Mouse (Mus musculus) liver, embryonic 11.5 days (tissue): Measurements from ENCODE around the gene Lrrc31. TPM values are rescaled to one million over a fixed set of nuclear protein-coding genes. Genes with fewer than 3 reads are reported as not detected.

Source experiments
- ATAC-seq: fragments of 200-750 bp; cut with Nextera tagmentation; replicated peaks from 2 replicates; pipeline ENCODE4 v1.8.0; 2017; ENCODE audit warnings: moderate number of reproducible peaks, mild to moderate bottlenecking, moderate TSS enrichment, moderate library complexity; ENCODE audit not compliant: low FRiP score
- DNase-seq: peaks from one replicate; pipeline ENCODE4 v3.0.0-alpha.2; 2017; ENCODE audit warnings: low spot score
- H3K27ac ChIP-seq: fragments of 300-500 bp; sonication (generic); 2 replicates; pipeline ENCODE4 v1.5.1; 2014; ENCODE audit warnings: mild to moderate bottlenecking, low read depth, low read length, control low read depth
- H3K27me3 ChIP-seq: fragments of 300-500 bp; sonication (generic); replicated peaks from 2 replicates; pipeline ENCODE4 v1.6.1; 2014; ENCODE audit warnings: low read length, mixed read lengths; ENCODE audit not compliant: control insufficient read depth, insufficient read depth
- H3K36me3 ChIP-seq: fragments of 300-500 bp; sonication (generic); 2 replicates; pipeline ENCODE4 v1.6.1; 2014; ENCODE audit warnings: mild to moderate bottlenecking, low read length, moderate library complexity, mixed read lengths; ENCODE audit not compliant: control insufficient read depth, insufficient read depth
- H3K4me1 ChIP-seq: fragments of 300-500 bp; sonication (generic); replicated peaks from 2 replicates; pipeline ENCODE4 v1.6.1; 2014; ENCODE audit warnings: low read length, mixed read lengths; ENCODE audit not compliant: control insufficient read depth, insufficient read depth
- H3K4me2 ChIP-seq: fragments of 300-500 bp; sonication (generic); 2 replicates; pipeline ENCODE4 v1.6.1; 2014; ENCODE audit warnings: mild to moderate bottlenecking, control low read depth, moderate library complexity
- H3K4me3 ChIP-seq: fragments of 300-500 bp; sonication (generic); 2 replicates; pipeline ENCODE4 v1.5.1; 2014; ENCODE audit warnings: low read depth, low read length, control low read depth
- H3K9ac ChIP-seq: fragments of 300-500 bp; sonication (generic); 2 replicates; pipeline ENCODE4 v1.6.1; 2014; ENCODE audit warnings: low read depth, low read length, control low read depth
- H3K9me3 ChIP-seq: fragments of 300-500 bp; sonication (generic); 2 replicates; pipeline ENCODE4 v1.6.1; 2016; ENCODE audit warnings: low read length, inconsistent platforms, mixed read lengths; ENCODE audit not compliant: control insufficient read depth
- WGBS: fragments of 180-500 bp; shearing (Covaris S2); extraction: QIAGEN DNeasy Blood & Tissue Kit; methylation state at CpG from one replicate; pipeline ENCODE4 v1.1.7; 2014; 5-methylcytosine and 5-hydroxymethylcytosine counted together
- polyA plus RNA-seq: library from polyadenylated mRNA; unstranded; fragments of >200 nt; fragmentation: Nextera tagmentation; extraction: Ambion mirVana; gene quantifications from 2 replicates; pipeline ENCODE4 v1.2.1, GENCODE M21; 2014

The Lrrc31 gene
- polyA plus RNA-seq, 1 experiment from 2014 or later, result not detected

- ATAC-seq (no peak), DNase-seq (no peak)
- Histone ChIP-seq H3K27me3 (no peaks in the 10 kb centered on the region), H3K9ac (no peak overlapping the region), H3K4me2 (no peak overlapping the region), H3K27ac (no peak overlapping the region), H3K4me1 (no peaks in the 10 kb centered on the region), H3K36me3 (no peaks in the 10 kb centered on the region), H3K9me3 (no peaks in the 10 kb centered on the region), H3K4me3 (no peak overlapping the region)
- WGBS, result 76% methylated on average over 10 of the region's 10 CpGs
Measured at GRCm38 (mm10) chr3:30724848-30725465, 25.3 kb upstream of the Lrrc31 start.

GRCm38 (mm10) chr3:30724105-30724824, 24.6 kb upstream of the Lrrc31 start:
- H3K27me3 ChIP-seq, result no peaks in the 10 kb centered on the region
- H3K4me3 ChIP-seq, result no peak overlapping the region
- no peaks in the 10 kb centered on the region for H3K36me3 ChIP-seq
- no peak overlapping the region for H3K9ac ChIP-seq
- 53% methylated on average over 10 of the region's 10 CpGs for WGBS
- ATAC-seq (no peak), DNase-seq (no peak)
- no peaks in the 10 kb centered on the region for H3K9me3 ChIP-seq
- no peaks in the 10 kb centered on the region for H3K4me1 ChIP-seq
- H3K27ac ChIP-seq, result no peak overlapping the region
- H3K4me2 ChIP-seq, result no peak overlapping the region

GRCm38 (mm10) chr3:30723179-30723578, 23.5 kb upstream of the Lrrc31 start:
- H3K27me3 ChIP-seq, result no peaks in the 10 kb centered on the region
- H3K9ac ChIP-seq, result no peak overlapping the region
- H3K9me3 ChIP-seq, result no peaks in the 10 kb centered on the region
- no peaks in the 10 kb centered on the region for H3K36me3 ChIP-seq
- 50% methylated on average over 5 of the region's 5 CpGs for WGBS
- DNase-seq, result no peak
- H3K4me2 ChIP-seq, result no peak overlapping the region
- H3K27ac ChIP-seq, result no peak overlapping the region
- no peaks in the 10 kb centered on the region for H3K4me1 ChIP-seq
- no peak for ATAC-seq
- no peak overlapping the region for H3K4me3 ChIP-seq

DNA sequence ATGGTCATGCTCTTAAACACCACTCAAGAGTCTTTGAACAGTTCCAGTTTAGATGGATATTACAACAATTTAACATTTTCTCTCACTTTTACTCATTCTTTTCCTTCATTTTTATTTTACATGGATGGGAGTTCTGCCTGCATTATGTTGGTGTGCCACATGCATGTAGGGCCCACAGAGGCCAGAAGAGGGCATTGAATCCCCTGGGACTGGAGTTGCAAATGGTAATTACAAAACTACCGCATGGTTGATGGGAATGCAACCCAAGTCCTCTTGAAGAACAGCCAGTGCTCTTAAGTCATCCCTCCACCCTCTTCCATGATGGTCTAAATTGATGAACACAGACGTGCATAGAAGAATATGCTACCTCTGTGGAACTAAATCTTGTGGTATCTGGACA, 22.8 kb upstream of the Lrrc31 start:
- H3K27me3 ChIP-seq, result no peaks in the 10 kb centered on the region
- ATAC-seq, result no peak
- H3K4me1 ChIP-seq, result no peaks in the 10 kb centered on the region
- H3K4me2 ChIP-seq, result no peak overlapping the region
- no peak for DNase-seq
- H3K9ac ChIP-seq, result no peak overlapping the region
- H3K27ac ChIP-seq, result no peak overlapping the region
- H3K36me3 ChIP-seq, result no peaks in the 10 kb centered on the region
- H3K4me3 ChIP-seq, result no peak overlapping the region
- WGBS, result 81% methylated on average over 2 of the region's 2 CpGs
- no peaks in the 10 kb centered on the region for H3K9me3 ChIP-seq

GRCm38 (mm10) chr3:30722036-30722435, 22.4 kb upstream of the Lrrc31 start:
- ATAC-seq, result no peak
- Histone ChIP-seq H3K4me1 (no peaks in the 10 kb centered on the region), H3K9ac (no peak overlapping the region), H3K27me3 (no peaks in the 10 kb centered on the region), H3K27ac (no peak overlapping the region), H3K36me3 (no peaks in the 10 kb centered on the region), H3K9me3 (no peaks in the 10 kb centered on the region), H3K4me2 (no peak overlapping the region), H3K4me3 (no peak overlapping the region)
- WGBS, result 66% methylated on average over 4 of the region's 4 CpGs
- DNase-seq, result no peak

- Histone ChIP-seq H3K4me1 (no peaks in the 10 kb centered on the region), H3K27me3 (no peaks in the 10 kb centered on the region), H3K36me3 (no peaks in the 10 kb centered on the region), H3K27ac (no peak overlapping the region), H3K4me2 (no peak overlapping the region), H3K9ac (no peak overlapping the region), H3K4me3 (no peak overlapping the region), H3K9me3 (no peaks in the 10 kb centered on the region)
- DNase-seq (no peak), ATAC-seq (no peak)
- WGBS, result 70% methylated on average over 3 of the region's 3 CpGs
Measured at GRCm38 (mm10) chr3:30718649-30719048, 19.0 kb upstream of the Lrrc31 start.

DNA sequence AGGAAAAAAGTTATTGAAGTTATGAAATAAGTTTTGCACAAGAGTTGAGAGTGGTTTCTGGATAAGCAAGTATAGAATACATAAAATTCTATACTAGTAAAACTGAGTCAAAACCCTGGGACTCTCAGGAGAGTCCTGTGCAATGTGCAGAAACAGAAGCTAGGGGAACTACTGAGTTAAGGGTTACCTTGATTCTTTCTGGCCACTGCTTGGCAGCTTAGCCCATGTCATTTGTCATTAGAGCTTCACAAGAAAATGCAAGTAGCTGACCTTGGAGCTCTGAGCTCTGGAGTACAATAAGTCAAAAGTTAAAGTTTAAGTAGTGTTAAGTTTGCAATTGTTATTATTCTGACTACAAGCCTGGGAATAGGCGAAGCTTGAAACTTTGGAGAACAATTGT, 13.7 kb upstream of the Lrrc31 start:
- Histone ChIP-seq H3K9ac (no peak overlapping the region), H3K36me3 (no peaks in the 10 kb centered on the region), H3K27me3 (no peaks in the 10 kb centered on the region), H3K4me3 (no peak overlapping the region), H3K4me1 (no peaks in the 10 kb centered on the region), H3K27ac (no peak overlapping the region), H3K9me3 (no peaks in the 10 kb centered on the region), H3K4me2 (no peak overlapping the region)
- 88% methylated on average over 1 of the region's 1 CpGs for WGBS
- no peak for ATAC-seq
- DNase-seq, result no peak

DNA sequence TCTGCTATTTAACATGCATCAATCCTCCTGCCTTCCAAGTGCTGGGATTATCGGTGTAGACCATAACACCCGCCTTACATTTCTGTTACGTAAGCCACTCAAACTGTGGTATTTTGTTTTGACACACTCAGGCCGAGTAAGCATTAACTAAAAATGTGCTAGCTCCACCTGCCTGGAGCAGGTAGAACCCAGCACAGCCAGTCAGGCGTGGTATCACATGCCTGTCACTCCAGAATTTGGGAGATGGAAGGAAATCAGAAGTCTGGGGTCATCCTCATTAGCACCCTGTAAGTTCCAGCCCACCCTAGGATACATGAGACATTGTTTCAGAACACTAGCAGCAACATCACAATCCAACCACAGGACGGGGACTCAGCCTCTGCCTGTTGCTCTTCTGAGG, 10.5 kb upstream of the Lrrc31 start:
- H3K9me3 ChIP-seq, result no peaks in the 10 kb centered on the region
- no peak overlapping the region for H3K9ac ChIP-seq
- no peak for DNase-seq
- no peak for ATAC-seq
- 75% methylated on average over 6 of the region's 6 CpGs for WGBS
- no peak overlapping the region for H3K4me2 ChIP-seq
- H3K27ac ChIP-seq, result no peak overlapping the region
- no peaks in the 10 kb centered on the region for H3K27me3 ChIP-seq
- no peaks in the 10 kb centered on the region; the same call in 1 of the 2 replicates for H3K4me1 ChIP-seq
- no peaks in the 10 kb centered on the region for H3K36me3 ChIP-seq
- no peak overlapping the region for H3K4me3 ChIP-seq
